Mouse (Mus musculus) right cerebral cortex, postnatal 14 days (tissue): ENCODE results near the gene Trafd1.
"Not testable (repeated sequence)": the region's sequence is repeated elsewhere in the genome, so short reads cannot be mapped to it uniquely, and the experiment has no call there.

Experiments used
- DNase-seq: peaks from one replicate; pipeline ENCODE4 v3.0.0; 2022

Trafd1 gene

GRCm38 (mm10) chr5:121383857-121384756 is 1.3 kb downstream of the Trafd1 start:
- no peak for DNase-seq

- DNase-seq: no peak
Observed at GRCm38 (mm10) chr5:121380692-121381091, 4.7 kb downstream of the Trafd1 start.

GRCm38 (mm10) chr5:121378678-121379256 is 6.7 kb downstream of the Trafd1 start:
- no peak for DNase-seq

- DNase-seq: peak; percentile 71
Observed at GRCm38 (mm10) chr5:121376972-121377371, 8.5 kb downstream of the Trafd1 start.

- no peak for DNase-seq
Observed at GRCm38 (mm10) chr5:121374790-121375189, 10.6 kb downstream of the Trafd1 start.

GRCm38 (mm10) chr5:121371712-121372111 is 13.7 kb downstream of the Trafd1 start:
- DNase-seq: no peak

- DNase-seq: no peak
Observed at GRCm38 (mm10) chr5:121367255-121367654, 18.2 kb downstream of the Trafd1 start.

GRCm38 (mm10) chr5:121366449-121367225 is 18.8 kb downstream of the Trafd1 start:
- no peak for DNase-seq

- no peak for DNase-seq
Observed at GRCm38 (mm10) chr5:121363441-121363840, 22.0 kb downstream of the Trafd1 start.

GRCm38 (mm10) chr5:121361696-121362095 is 23.7 kb downstream of the Trafd1 start:
- DNase-seq: no peak

GRCm38 (mm10) chr5:121359229-121359628 is 26.2 kb downstream of the Trafd1 start:
- no peak for DNase-seq

GRCm38 (mm10) chr5:121343997-121344396 is 41.4 kb downstream of the Trafd1 start:
- no peak for DNase-seq

- DNase-seq: no peak
Observed at GRCm38 (mm10) chr5:121342490-121342889, 42.9 kb downstream of the Trafd1 start.

GRCm38 (mm10) chr5:121340965-121341473 is 44.4 kb downstream of the Trafd1 start:
- DNase-seq: no peak

GRCm38 (mm10) chr5:121339507-121340230 is 45.8 kb downstream of the Trafd1 start:
- DNase-seq: no peak

- DNase-seq: no peak
Observed at GRCm38 (mm10) chr5:121336776-121337175, 48.7 kb downstream of the Trafd1 start.

- DNase-seq: no peak
Observed at GRCm38 (mm10) chr5:121336009-121336408, 49.4 kb downstream of the Trafd1 start.

GRCm38 (mm10) chr5:121335426-121335825 is 50.0 kb downstream of the Trafd1 start:
- DNase-seq: no peak

- DNase-seq: no peak
Observed at GRCm38 (mm10) chr5:121334454-121334853, 51.0 kb downstream of the Trafd1 start.

GRCm38 (mm10) chr5:121333976-121334375 is 51.5 kb downstream of the Trafd1 start:
- DNase-seq: no peak

- DNase-seq: no peak
Observed at GRCm38 (mm10) chr5:121331731-121332130, 53.7 kb downstream of the Trafd1 start.

- not testable (repeated sequence) for DNase-seq
Observed at GRCm38 (mm10) chr5:121330154-121330816, 55.1 kb downstream of the Trafd1 start.
